9 mouse cellular contexts compared by ENCODE assay signal in genomic region chr15:99440112-99440815, GRCm38 (mm10). TPM values are rescaled to one million over a fixed set of nuclear protein-coding genes. Genes with fewer than 3 reads are reported as not detected.
DNase-seq lines count a peak whose midpoint lies in the region; ATAC-seq and TF ChIP-seq lines count a peak whose summit lies in the region.
"Had no signal": no experiment of that assay in that cellular context is flagged by ENCODE, and none has a peak within 500 bp of the region (broad histone marks: within the 10 kb centered on the region; RNA-seq: fewer than 3 reads in every experiment).

No protein-coding gene starts in this region.

- no peak for TF ChIP-seq POLR2A in olfactory bulb, adult 2 months (IDR thresholded peaks at IDR 0.05; ENCODE audit: insufficient read depth, low read depth, low read length)

- no peak for ATAC-seq in forebrain, embryonic 11.5 days (replicated peaks; ENCODE audit: low FRiP score)
- peak; percentile 77 for ATAC-seq in limb, embryonic 12.5 days (ENCODE audit: insufficient number of reproducible peaks, insufficient read depth, low FRiP score, low TSS enrichment, low read depth)
- ATAC-seq in CD4-positive, CD25-positive, alpha-beta regulatory T cell, adult 4 months = no peak

- 51% methylated on average over 2 of the region's 2 CpGs for WGBS in forebrain, embryonic 10.5 days
- WGBS in forebrain, embryonic 11.5 days = 50% methylated on average over 2 of the region's 2 CpGs
- 46% methylated on average over 2 of the region's 2 CpGs for WGBS in limb, embryonic 12.5 days
- WGBS in olfactory bulb, adult 2 months = 39% methylated on average over 2 of the region's 2 CpGs

- no peak overlapping the region; the same call in 1 of the 2 replicates for H3K9ac ChIP-seq in forebrain, embryonic 11.5 days (ENCODE audit: low read length)
- H3K9ac ChIP-seq in limb, embryonic 12.5 days (replicated peaks) = peak overlapping the region; percentile 13; the same call in 1 of the 2 replicates

- H3K36me3 ChIP-seq in forebrain, embryonic 10.5 days (replicated peaks) = peaks cover 43% of the 10 kb centered on the region
- no peaks in the 10 kb centered on the region for H3K36me3 ChIP-seq in forebrain, embryonic 11.5 days (ENCODE audit: control insufficient read depth, insufficient read depth, low read length)
- H3K36me3 ChIP-seq in limb, embryonic 12.5 days = peaks cover 51% of the 10 kb centered on the region

- intact Hi-C loops in gastrocnemius, postnatal 14 days (cut with DNase I; ENCODE audit: low total_unique reads) = no loop called here

- peaks cover 32% of the 10 kb centered on the region for H3K4me1 ChIP-seq in forebrain, embryonic 10.5 days
- peaks cover 7% of the 10 kb centered on the region; the same call in 1 of the 2 replicates for H3K4me1 ChIP-seq in forebrain, embryonic 11.5 days (replicated peaks; ENCODE audit: control insufficient read depth, insufficient read depth, low read length)
- peaks cover 66% of the 10 kb centered on the region for H3K4me1 ChIP-seq in limb, embryonic 12.5 days (replicated peaks)
- H3K4me1 ChIP-seq in olfactory bulb, adult 2 months (ENCODE audit: control insufficient read depth, insufficient read depth, low read length) = peaks cover 30% of the 10 kb centered on the region

- no peak overlapping the region for H3K4me3 ChIP-seq in forebrain, embryonic 10.5 days
- H3K4me3 ChIP-seq in forebrain, embryonic 11.5 days (ENCODE audit: low read depth, low read length) = no peak overlapping the region
- no peak overlapping the region for H3K4me3 ChIP-seq in limb, embryonic 12.5 days (replicated peaks)
- H3K4me3 ChIP-seq in olfactory bulb, adult 2 months (ENCODE audit: insufficient read depth, low read depth, low read length) = no peak overlapping the region
- H3K4me3 ChIP-seq: erythroblast, embryonic 14.5 days had no signal

- H3K27ac ChIP-seq in forebrain, embryonic 10.5 days = peak overlapping the region; percentile 58
- no peak overlapping the region for H3K27ac ChIP-seq in forebrain, embryonic 11.5 days (ENCODE audit: low read depth, low read length)
- H3K27ac ChIP-seq in limb, embryonic 12.5 days = peak overlapping the region; percentile 85
- peak overlapping the region; percentile 25; the same call in 1 of the 2 replicates for H3K27ac ChIP-seq in olfactory bulb, adult 2 months (ENCODE audit: insufficient read depth, low read depth, low read length)

- no peak overlapping the region for H3K4me2 ChIP-seq in forebrain, embryonic 11.5 days (ENCODE audit: low read depth, low read length, severe bottlenecking)
- H3K4me2 ChIP-seq in limb, embryonic 12.5 days = no peak overlapping the region

- no peaks in the 10 kb centered on the region for H3K9me3 ChIP-seq in forebrain, embryonic 10.5 days
- H3K9me3 ChIP-seq in forebrain, embryonic 11.5 days (ENCODE audit: control insufficient read depth, low read length) = no peaks in the 10 kb centered on the region
- no peaks in the 10 kb centered on the region for H3K9me3 ChIP-seq in limb, embryonic 12.5 days

- DNase-seq in forebrain, embryonic 10.5 days (ENCODE audit: extremely low spot score, low spot score) = no peak
- no peak for DNase-seq in forebrain, embryonic 11.5 days (ENCODE audit: low spot score)
- peak; percentile 22 for DNase-seq in 416B (ENCODE audit: low read depth)
- peak; percentile 87 for DNase-seq in gastrocnemius, postnatal 14 days
- no peak for DNase-seq in cerebellum, adult 8-10 months

- H3K27me3 ChIP-seq in forebrain, embryonic 10.5 days (ENCODE audit: poor library complexity, severe bottlenecking) = no peaks in the 10 kb centered on the region
- no peaks in the 10 kb centered on the region for H3K27me3 ChIP-seq in forebrain, embryonic 11.5 days (ENCODE audit: control insufficient read depth, insufficient read depth, low read length)
- H3K27me3 ChIP-seq in limb, embryonic 12.5 days = no peaks in the 10 kb centered on the region

- no peak for TF ChIP-seq CTCF in olfactory bulb, adult 2 months (IDR thresholded peaks at IDR 0.05; ENCODE audit: insufficient read depth, low read depth, low read length)

RNA-seq across cellular contexts. Expression of gene Nckap5l, which starts 17.3 kb away (rescaled TPM):
- 10.9 and 13.7 TPM in 2 replicates for polyA plus RNA-seq in forebrain, embryonic 10.5 days (2016; fragmentation: Nextera tagmentation; extraction: Ambion mirVana)
- 12.0 and 12.2 TPM in 2 replicates for polyA plus RNA-seq in forebrain, embryonic 11.5 days (2014; fragmentation: Nextera tagmentation; extraction: Ambion mirVana)
- total RNA-seq in gastrocnemius, postnatal 14 days (2021) = 1 to 10 TPM; 8.5 to 10.0 TPM
- polyA plus RNA-seq in limb, embryonic 12.5 days (2016; fragmentation: Nextera tagmentation; extraction: Ambion mirVana) = 13.6 and 14.6 TPM in 2 replicates
- not detected in 2 replicates for polyA plus RNA-seq in olfactory bulb, adult 2 months (2012; ENCODE audit: insufficient read depth, insufficient read length, low replicate concordance, missing spikeins)
- polyA plus RNA-seq in CD4-positive, CD25-positive, alpha-beta regulatory T cell, adult 4 months (2017; shearing (Covaris generic)) = 1 to 10 TPM; 1.2 to 2.3 TPM

RNA-seq across cellular contexts. Expression of gene Bcdin3d, which starts 34.3 kb away (rescaled TPM):
- polyA plus RNA-seq in forebrain, embryonic 10.5 days (2016; fragmentation: Nextera tagmentation; extraction: Ambion mirVana) = 19.6 and 20.5 TPM in 2 replicates
- polyA plus RNA-seq in forebrain, embryonic 11.5 days (2014; fragmentation: Nextera tagmentation; extraction: Ambion mirVana) = 20.0 and 21.5 TPM in 2 replicates
- total RNA-seq in gastrocnemius, postnatal 14 days (2021) = 1 to 10 TPM; 3.9 to 5.0 TPM
- polyA plus RNA-seq in limb, embryonic 12.5 days (2016; fragmentation: Nextera tagmentation; extraction: Ambion mirVana) = 18.6 and 20.2 TPM in 2 replicates
- not detected in 2 replicates for polyA plus RNA-seq in olfactory bulb, adult 2 months (2012; ENCODE audit: insufficient read depth, insufficient read length, low replicate concordance, missing spikeins)
- polyA plus RNA-seq in CD4-positive, CD25-positive, alpha-beta regulatory T cell, adult 4 months (2017; shearing (Covaris generic)) = 10 to 100 TPM; 27.9 to 41.0 TPM

RNA-seq across cellular contexts. Expression of gene Tmbim6, which starts 47.6 kb away (rescaled TPM):
- polyA plus RNA-seq in forebrain, embryonic 10.5 days (2016; fragmentation: Nextera tagmentation; extraction: Ambion mirVana) = 267 and 272 TPM in 2 replicates
- polyA plus RNA-seq in forebrain, embryonic 11.5 days (2014; fragmentation: Nextera tagmentation; extraction: Ambion mirVana) = 229 and 267 TPM in 2 replicates
- 100 to 1,000 TPM; 167 to 170 TPM for total RNA-seq in gastrocnemius, postnatal 14 days (2021)
- polyA plus RNA-seq in limb, embryonic 12.5 days (2016; fragmentation: Nextera tagmentation; extraction: Ambion mirVana) = 240 and 252 TPM in 2 replicates
- 839 TPM in 1 of 2 replicates, not detected in the other for polyA plus RNA-seq in olfactory bulb, adult 2 months (2012; ENCODE audit: insufficient read depth, insufficient read length, low replicate concordance, missing spikeins)
- polyA plus RNA-seq in CD4-positive, CD25-positive, alpha-beta regulatory T cell, adult 4 months (2017; shearing (Covaris generic)) = 1,000 to 10,000 TPM; 1,029 to 1,509 TPM

Comparison
In these comparisons a context has a peak if more than half of its experiments do, and no peak if none do; other contexts are left out.
1. DNase-seq: peak in 416B (single experiment) and gastrocnemius, postnatal 14 days (single experiment); none in forebrain, embryonic 10.5 days (single experiment), forebrain, embryonic 11.5 days (single experiment) and cerebellum, adult 8-10 months (single experiment).
2. RNA of gene Bcdin3d, which starts 34.3 kb away (polyA plus RNA-seq): 27.9 to 41.0 TPM in CD4-positive, CD25-positive, alpha-beta regulatory T cell, adult 4 months, 20.0 to 21.5 TPM in forebrain, embryonic 11.5 days, 18.6 to 20.2 TPM in limb, embryonic 12.5 days and 19.6 to 20.5 TPM in forebrain, embryonic 10.5 days; not detected in olfactory bulb, adult 2 months; every median in the first group is over 10 times any median in the second.